Mouse (Mus musculus) thymus, adult 2 months (tissue): Measurements from ENCODE around the gene Dab1.

ENCODE experiments used
- CTCF ChIP-seq: fragments of 200-500 bp; IDR thresholded peaks from 2 replicates; pipeline ENCODE4 v1.5.1; 2012; ENCODE audit warnings: mild to moderate bottlenecking, control low read depth, low read length, moderate library complexity, borderline replicate concordance; ENCODE audit not compliant: control insufficient read depth, poor library complexity, insufficient read depth; ENCODE audit errors: extremely low read depth
- POLR2A ChIP-seq: fragments of 200-500 bp; IDR thresholded peaks from 2 replicates; pipeline ENCODE4 v1.6.1; 2012; ENCODE audit warnings: mild to moderate bottlenecking, low read length, control low read depth, moderate library complexity; ENCODE audit not compliant: control insufficient read depth, poor library complexity, insufficient read depth; ENCODE audit errors: extremely low read depth

DNA sequence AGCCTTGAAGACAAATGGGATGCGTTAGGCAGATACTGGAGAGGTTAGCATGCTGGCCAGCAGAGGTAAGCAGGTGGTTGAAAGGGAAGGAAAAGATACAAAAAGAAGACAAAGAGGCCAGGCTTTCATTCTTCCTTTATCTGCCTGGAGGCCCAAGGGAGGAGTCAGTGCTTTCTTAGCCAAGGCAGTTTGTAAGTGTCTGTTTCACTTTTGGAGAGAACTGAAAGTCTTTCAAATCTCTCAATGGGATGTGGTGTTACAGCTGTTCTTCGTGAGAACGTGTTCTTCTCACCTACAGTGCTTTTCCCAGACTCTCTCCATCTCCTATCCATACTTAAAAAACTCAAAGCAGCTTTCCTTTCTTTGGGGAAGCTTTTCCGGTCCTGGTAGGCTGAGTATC lies 94.8 kb downstream of the Dab1 start:
- no peak for TF ChIP-seq CTCF
- no peak for TF ChIP-seq POLR2A
